Mouse (Mus musculus): Measurements from ENCODE around the gene Pacsin1.

Pacsin1 gene

GRCm38 (mm10) chr17:27678924-27679813 is 23.9 kb downstream of the Pacsin1 start:
- no peak for DNase-seq (ENCODE audit: low spot score)

- DNase-seq (ENCODE audit: low spot score): no peak
These were observed 29.7 kb downstream of the Pacsin1 start for GRCm38 (mm10) chr17:27684886-27685549.

GRCm38 (mm10) chr17:27685550-27685913 is 30.2 kb downstream of the Pacsin1 start:
- no peak for DNase-seq (ENCODE audit: low spot score)

- no peak for DNase-seq (ENCODE audit: low spot score)
These were observed 31.1 kb downstream of the Pacsin1 start for GRCm38 (mm10) chr17:27686395-27686794.

- no peak for DNase-seq (ENCODE audit: low spot score)
These were observed 35.8 kb downstream of the Pacsin1 start for GRCm38 (mm10) chr17:27690993-27691693.

GRCm38 (mm10) chr17:27699641-27700244 is 44.4 kb downstream of the Pacsin1 start:
- DNase-seq (ENCODE audit: low spot score): no peak

- DNase-seq (ENCODE audit: low spot score): no peak
These were observed 45.5 kb downstream of the Pacsin1 start for GRCm38 (mm10) chr17:27700812-27701211.

GRCm38 (mm10) chr17:27701856-27702255 is 46.5 kb downstream of the Pacsin1 start:
- no peak for DNase-seq (ENCODE audit: low spot score)

GRCm38 (mm10) chr17:27702518-27702917 is 47.2 kb downstream of the Pacsin1 start:
- DNase-seq (ENCODE audit: low spot score): peak; percentile 37

GRCm38 (mm10) chr17:27703961-27704621 is 48.8 kb downstream of the Pacsin1 start:
- DNase-seq (ENCODE audit: low spot score): no peak

- no peak for DNase-seq (ENCODE audit: low spot score)
These were observed 50.4 kb downstream of the Pacsin1 start for GRCm38 (mm10) chr17:27705661-27706060.

- peak; percentile 63 for DNase-seq (ENCODE audit: low spot score)
These were observed 52.8 kb downstream of the Pacsin1 start for GRCm38 (mm10) chr17:27707954-27708661.

- DNase-seq (ENCODE audit: low spot score): no peak
These were observed 54.3 kb downstream of the Pacsin1 start for GRCm38 (mm10) chr17:27709650-27710049.

GRCm38 (mm10) chr17:27712832-27713231 is 57.5 kb downstream of the Pacsin1 start:
- peak; percentile 26 for DNase-seq (ENCODE audit: low spot score)

GRCm38 (mm10) chr17:27716804-27717203 is 61.5 kb downstream of the Pacsin1 start:
- peak; percentile 26 for DNase-seq (ENCODE audit: low spot score)

GRCm38 (mm10) chr17:27718250-27718649 is 62.9 kb downstream of the Pacsin1 start:
- DNase-seq (ENCODE audit: low spot score): no peak

GRCm38 (mm10) chr17:27719663-27720062 is 64.4 kb downstream of the Pacsin1 start:
- DNase-seq (ENCODE audit: low spot score): no peak

- DNase-seq (ENCODE audit: low spot score): no peak
These were observed 65.0 kb downstream of the Pacsin1 start for GRCm38 (mm10) chr17:27720326-27720725.

- no peak for DNase-seq (ENCODE audit: low spot score)
These were observed 65.9 kb downstream of the Pacsin1 start for GRCm38 (mm10) chr17:27721125-27721664.

GRCm38 (mm10) chr17:27724327-27724726 is 69.0 kb downstream of the Pacsin1 start:
- DNase-seq (ENCODE audit: low spot score): no peak

GRCm38 (mm10) chr17:27725011-27725410 is 69.7 kb downstream of the Pacsin1 start:
- DNase-seq (ENCODE audit: low spot score): no peak

Data from lung, postnatal 25 days (tissue).